In genomic region chr13:69594577-69595256, GRCm38 (mm10) we compare ENCODE assay signal across 13 mouse cellular contexts.
"Had no signal": no experiment of that assay in that cellular context is flagged by ENCODE, and none has a peak within 500 bp of the region (broad histone marks: within the 10 kb centered on the region; RNA-seq: fewer than 3 reads in every experiment).

No protein-coding gene starts in this region.

- DNase-seq: liver; liver, embryonic 13.5 days; liver, postnatal 0 days; lung, postnatal 14 days; midbrain, embryonic 14.5 days; right cerebral cortex, postnatal 4 days; spleen, adult 18-20 months had no signal

- H3K27ac ChIP-seq: layer of hippocampus, adult 2 months; limb, embryonic 12.5 days; liver, embryonic 13.5 days; lung, embryonic 15.5 days; midbrain, embryonic 10.5 days; neural tube, embryonic 12.5 days had no signal

- H3K9me3 ChIP-seq: limb, embryonic 12.5 days; liver, embryonic 13.5 days; lung, embryonic 15.5 days; midbrain, embryonic 10.5 days; neural tube, embryonic 12.5 days had no signal

- H3K4me2 ChIP-seq: limb, embryonic 12.5 days; liver, embryonic 13.5 days; lung, embryonic 15.5 days; neural tube, embryonic 12.5 days had no signal

- ATAC-seq: intestine, embryonic 16.5 days; liver, postnatal 0 days had no signal

- H3K27me3 ChIP-seq: limb, embryonic 12.5 days; liver, embryonic 13.5 days; lung, embryonic 15.5 days; neural tube, embryonic 12.5 days had no signal

- H3K4me3 ChIP-seq: layer of hippocampus, adult 2 months; limb, embryonic 12.5 days; liver, embryonic 13.5 days; lung, embryonic 15.5 days; midbrain, embryonic 10.5 days; neural tube, embryonic 12.5 days had no signal

- H3K9ac ChIP-seq: limb, embryonic 12.5 days; liver, embryonic 13.5 days; liver, postnatal 0 days; lung, embryonic 15.5 days; neural tube, embryonic 12.5 days had no signal

- H3K4me1 ChIP-seq: limb, embryonic 12.5 days; liver, embryonic 13.5 days; lung, embryonic 15.5 days; midbrain, embryonic 10.5 days; neural tube, embryonic 12.5 days had no signal

- H3K36me3 ChIP-seq: liver, embryonic 13.5 days; lung, embryonic 15.5 days; neural tube, embryonic 12.5 days had no signal
